Mouse (Mus musculus) lung, adult 2 months (tissue): ENCODE data around the gene Tcf7l2. TPM values are rescaled to one million over a fixed set of nuclear protein-coding genes. Genes with fewer than 3 reads are reported as not detected.

Experiments used
- DNase-seq: peaks from one replicate; pipeline ENCODE4 v3.0.0; 2022
- H3K4me1 ChIP-seq: fragments of 200-500 bp; 2 replicates; pipeline ENCODE4 v1.6.1; 2011; ENCODE audit warnings: low read length; ENCODE audit not compliant: control insufficient read depth, insufficient read depth
- H3K4me3 ChIP-seq: fragments of 200-500 bp; replicated peaks from 2 replicates; pipeline ENCODE3; 2011; ENCODE audit warnings: low read depth, mild to moderate bottlenecking, control low read depth, low read length; ENCODE audit errors: extremely low read depth
- CTCF ChIP-seq: fragments of 200-500 bp; IDR thresholded peaks from 2 replicates; pipeline ENCODE4 v1.5.1; 2011; ENCODE audit warnings: mild to moderate bottlenecking, low read length, control low read depth; ENCODE audit not compliant: insufficient read depth
- POLR2A ChIP-seq: fragments of 200-500 bp; IDR thresholded peaks from 2 replicates; pipeline ENCODE4 v1.6.1; 2011; ENCODE audit warnings: low read depth, mild to moderate bottlenecking, control low read depth, low read length, borderline replicate concordance; ENCODE audit errors: extremely low read depth
- WGBS: fragments of 180-500 bp; shearing (Covaris S2); methylation state at CpG from one replicate; pipeline ENCODE4 v1.1.7; 2018; 5-methylcytosine and 5-hydroxymethylcytosine counted together
- polyA plus RNA-seq: library from polyadenylated mRNA; depleted of rRNA; stranded (reverse); fragments of >200 nt; gene quantifications from 2 replicates; pipeline ENCODE4 v1.2.3, GENCODE M21; 2012

Tcf7l2 gene
- polyA plus RNA-seq, 1 experiment = 18.5 TPM

GRCm38 (mm10) chr19:55923789-55924426 lies 182.3 kb downstream of the Tcf7l2 start:
- Histone ChIP-seq H3K4me1 (no peaks in the 10 kb centered on the region), H3K4me3 (no peak overlapping the region)
- DNase-seq = no peak
- TF ChIP-seq POLR2A (no peak), CTCF (no peak)
- WGBS = 59% methylated on average over 12 of the region's 12 CpGs

GRCm38 (mm10) chr19:55924800-55925199 lies 183.2 kb downstream of the Tcf7l2 start:
- DNase-seq = no peak
- WGBS = 91% methylated on average over 4 of the region's 4 CpGs
- no peak overlapping the region for H3K4me3 ChIP-seq
- no peak for TF ChIP-seq CTCF
- TF ChIP-seq POLR2A = no peak
- H3K4me1 ChIP-seq = no peaks in the 10 kb centered on the region

- no peak for DNase-seq
- 78% methylated on average over 7 of the region's 7 CpGs for WGBS
- no peak for TF ChIP-seq CTCF
- TF ChIP-seq POLR2A = no peak
- H3K4me1 ChIP-seq = no peaks in the 10 kb centered on the region
- H3K4me3 ChIP-seq = no peak overlapping the region
Observed at GRCm38 (mm10) chr19:55925425-55925803, 183.8 kb downstream of the Tcf7l2 start.

GRCm38 (mm10) chr19:55925804-55926521 lies 184.3 kb downstream of the Tcf7l2 start:
- 82% methylated on average over 16 of the region's 16 CpGs for WGBS
- Histone ChIP-seq H3K4me1 (no peaks in the 10 kb centered on the region), H3K4me3 (no peak overlapping the region)
- TF ChIP-seq CTCF (no peak), POLR2A (no peak)
- no peak for DNase-seq

- DNase-seq = no peak
- 87% methylated on average over 16 of the region's 16 CpGs for WGBS
- TF ChIP-seq POLR2A = no peak
- H3K4me1 ChIP-seq = no peaks in the 10 kb centered on the region
- no peak overlapping the region for H3K4me3 ChIP-seq
Observed at GRCm38 (mm10) chr19:55926858-55927673, 185.4 kb downstream of the Tcf7l2 start.

GRCm38 (mm10) chr19:55927674-55928061 lies 186.0 kb downstream of the Tcf7l2 start:
- no peak for DNase-seq
- 88% methylated on average over 9 of the region's 9 CpGs for WGBS
- no peaks in the 10 kb centered on the region for H3K4me1 ChIP-seq
- TF ChIP-seq CTCF = no peak
- TF ChIP-seq POLR2A = no peak
- H3K4me3 ChIP-seq = no peak overlapping the region

GRCm38 (mm10) chr19:55928674-55929073 lies 187.1 kb downstream of the Tcf7l2 start:
- TF ChIP-seq POLR2A (no peak), CTCF (no peak)
- Histone ChIP-seq H3K4me3 (no peak overlapping the region), H3K4me1 (no peaks in the 10 kb centered on the region)
- WGBS = 91% methylated on average over 5 of the region's 5 CpGs
- DNase-seq = no peak

- H3K4me3 ChIP-seq = no peak overlapping the region
- TF ChIP-seq CTCF (no peak), POLR2A (no peak)
- 96% methylated on average over 17 of the region's 17 CpGs for WGBS
- DNase-seq = no peak
- no peaks in the 10 kb centered on the region for H3K4me1 ChIP-seq
Observed at GRCm38 (mm10) chr19:55931642-55932041, 190.0 kb downstream of the Tcf7l2 start.

GRCm38 (mm10) chr19:55933947-55934729 lies 192.5 kb downstream of the Tcf7l2 start:
- no peak for DNase-seq
- Histone ChIP-seq H3K4me3 (no peak overlapping the region), H3K4me1 (no peaks in the 10 kb centered on the region)
- TF ChIP-seq CTCF (no peak), POLR2A (no peak)
- WGBS = 65% methylated on average over 7 of the region's 7 CpGs

GRCm38 (mm10) chr19:55934730-55935003 lies 193.0 kb downstream of the Tcf7l2 start:
- 79% methylated on average over 3 of the region's 3 CpGs for WGBS
- TF ChIP-seq POLR2A (no peak), CTCF (no peak)
- DNase-seq = no peak
- Histone ChIP-seq H3K4me1 (no peaks in the 10 kb centered on the region), H3K4me3 (no peak overlapping the region)
